Mouse (Mus musculus): Measurements from ENCODE around the gene Sbk3. TPM values are rescaled to one million over a fixed set of nuclear protein-coding genes. Genes with fewer than 3 reads are reported as not detected.

The Sbk3 gene
- polyA plus RNA-seq, 1 experiment from 2014 or later, result not detected

DNA sequence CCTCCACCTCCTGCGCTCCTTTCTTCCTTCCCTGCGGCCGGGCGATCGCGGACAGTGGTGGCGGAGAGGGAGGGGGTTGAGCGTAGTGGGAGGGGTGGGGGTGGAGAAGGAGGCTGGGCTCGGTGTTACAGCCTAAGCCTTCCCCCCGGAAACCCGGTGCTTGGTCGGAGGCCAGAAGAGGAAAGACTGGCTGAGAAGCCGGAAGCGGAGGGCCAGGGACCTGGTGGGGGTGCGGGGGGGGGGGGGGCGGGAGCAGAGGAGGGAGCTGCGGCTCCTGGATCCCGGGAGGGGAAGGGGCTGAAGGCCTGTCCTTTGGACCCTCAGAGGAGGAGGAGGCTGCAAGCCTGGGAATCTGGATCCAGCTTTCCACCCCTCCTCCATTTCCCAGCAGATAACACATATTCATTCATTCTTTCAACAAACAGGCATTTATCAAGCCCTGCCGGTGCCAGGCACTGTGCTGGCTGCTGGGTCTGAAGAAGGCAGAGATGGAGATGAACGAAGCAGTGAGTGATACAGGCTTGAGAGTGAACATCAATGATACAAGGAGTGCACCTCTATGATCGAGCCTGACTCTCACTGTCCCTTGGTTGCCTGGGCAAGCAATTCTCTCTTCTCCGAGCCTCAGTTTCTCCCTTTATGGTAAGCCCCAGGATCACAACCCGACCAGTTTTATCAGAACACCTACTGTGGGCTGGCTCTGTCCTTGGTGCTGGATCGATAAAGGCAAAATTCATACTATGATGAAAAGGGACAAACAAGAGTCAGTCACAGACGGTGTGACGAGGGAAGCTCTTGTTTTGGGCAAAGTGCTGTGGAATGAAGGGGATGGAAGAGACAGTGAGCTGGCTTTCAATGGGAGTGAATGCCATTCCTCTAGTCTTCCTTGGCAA lies 25.3 kb upstream of the Sbk3 start, which contains the start of gene Zfp579:
Zfp579 (minus strand) TSS at position 156 of the 893 bp plus-strand sequence.
- Histone ChIP-seq H3K4me1 (ENCODE audit: control insufficient read depth, low read depth, low read length) (no peaks in the 10 kb centered on the region; the same call in 1 of the 2 replicates), H3K9me3 (replicated peaks; ENCODE audit: control insufficient read depth, low read length) (no peaks in the 10 kb centered on the region), H3K27me3 (ENCODE audit: control insufficient read depth, insufficient read depth, low read depth, low read length) (peaks cover 20% of the 10 kb centered on the region), H3K27ac (ENCODE audit: low read length) (no peak within 1 kb of the TSS; the same call in 1 of the 2 replicates), H3K4me3 (ENCODE audit: low read depth, low read length) (peak within 1 kb of the TSS; percentile 63), H3K9ac (ENCODE audit: low read depth, low read length) (peak within 1 kb of the TSS; percentile 58), H3K36me3 (ENCODE audit: control insufficient read depth, insufficient read depth) (0 out of 2 replicates have a peak, but pooled peaks cover 3% of the 10 kb centered on the region), H3K4me2 (ENCODE audit: low read depth, low read length) (peak within 1 kb of the TSS; percentile 56)
- WGBS (ENCODE audit: insufficient replicate concordance), result 12% methylated on average over 12 of the region's 26 CpGs
- ATAC-seq (ENCODE audit: low read depth), result peak; percentile 73

DNA sequence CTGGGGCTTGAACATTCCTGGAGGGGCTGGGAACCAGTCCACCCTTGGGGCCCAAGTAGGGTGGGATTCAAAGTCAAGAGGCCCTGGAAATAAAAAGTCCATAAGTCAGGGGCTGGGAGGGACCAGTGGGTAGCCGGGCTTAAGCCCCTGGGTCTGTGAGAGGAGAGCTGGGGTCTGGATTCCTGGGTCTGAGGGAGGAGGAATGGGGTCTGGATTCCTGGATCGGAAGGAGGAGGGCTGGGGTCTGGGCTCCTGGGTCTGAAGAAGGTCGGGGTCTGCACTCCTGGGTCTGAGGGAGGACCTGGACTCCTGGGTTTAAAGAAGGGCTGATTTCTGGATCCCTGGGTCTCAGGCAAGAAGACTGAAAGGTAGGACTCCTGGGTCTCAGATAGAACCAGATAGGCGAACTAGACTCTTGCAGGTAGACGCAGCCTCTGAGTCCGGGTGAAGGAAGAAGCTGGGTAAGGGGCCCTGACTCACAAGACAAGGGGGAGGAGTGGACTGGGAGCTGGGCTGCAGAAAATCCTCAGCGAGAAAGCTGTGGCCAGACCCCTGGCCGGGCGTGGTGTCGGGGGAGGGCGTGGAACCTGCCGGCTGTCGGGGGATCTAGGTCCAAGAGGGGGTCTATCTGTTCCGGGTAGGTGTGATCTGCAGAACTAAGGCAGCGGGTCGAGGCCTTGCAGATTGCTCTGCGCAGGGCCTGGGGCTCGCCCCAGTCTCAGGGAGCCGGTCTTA lies 24.5 kb upstream of the Sbk3 start:
- Histone ChIP-seq H3K36me3 (ENCODE audit: control insufficient read depth, insufficient read depth) (0 out of 2 replicates have a peak, but pooled peaks cover 3% of the 10 kb centered on the region), H3K4me1 (ENCODE audit: control insufficient read depth, low read depth, low read length) (no peaks in the 10 kb centered on the region; the same call in 1 of the 2 replicates), H3K4me3 (ENCODE audit: low read depth, low read length) (peak overlapping the region; percentile 63), H3K9me3 (replicated peaks; ENCODE audit: control insufficient read depth, low read length) (no peaks in the 10 kb centered on the region), H3K27ac (ENCODE audit: low read length) (no peak overlapping the region), H3K9ac (ENCODE audit: low read depth, low read length) (peak overlapping the region; percentile 58), H3K4me2 (ENCODE audit: low read depth, low read length) (peak overlapping the region; percentile 56), H3K27me3 (ENCODE audit: control insufficient read depth, insufficient read depth, low read depth, low read length) (peaks cover 20% of the 10 kb centered on the region)
- 0 out of 2 replicates have a peak, but pooled peaks have one; percentile 13 for ATAC-seq (ENCODE audit: low read depth)
- WGBS (ENCODE audit: insufficient replicate concordance), result 8% methylated on average over 17 of the region's 19 CpGs

DNA sequence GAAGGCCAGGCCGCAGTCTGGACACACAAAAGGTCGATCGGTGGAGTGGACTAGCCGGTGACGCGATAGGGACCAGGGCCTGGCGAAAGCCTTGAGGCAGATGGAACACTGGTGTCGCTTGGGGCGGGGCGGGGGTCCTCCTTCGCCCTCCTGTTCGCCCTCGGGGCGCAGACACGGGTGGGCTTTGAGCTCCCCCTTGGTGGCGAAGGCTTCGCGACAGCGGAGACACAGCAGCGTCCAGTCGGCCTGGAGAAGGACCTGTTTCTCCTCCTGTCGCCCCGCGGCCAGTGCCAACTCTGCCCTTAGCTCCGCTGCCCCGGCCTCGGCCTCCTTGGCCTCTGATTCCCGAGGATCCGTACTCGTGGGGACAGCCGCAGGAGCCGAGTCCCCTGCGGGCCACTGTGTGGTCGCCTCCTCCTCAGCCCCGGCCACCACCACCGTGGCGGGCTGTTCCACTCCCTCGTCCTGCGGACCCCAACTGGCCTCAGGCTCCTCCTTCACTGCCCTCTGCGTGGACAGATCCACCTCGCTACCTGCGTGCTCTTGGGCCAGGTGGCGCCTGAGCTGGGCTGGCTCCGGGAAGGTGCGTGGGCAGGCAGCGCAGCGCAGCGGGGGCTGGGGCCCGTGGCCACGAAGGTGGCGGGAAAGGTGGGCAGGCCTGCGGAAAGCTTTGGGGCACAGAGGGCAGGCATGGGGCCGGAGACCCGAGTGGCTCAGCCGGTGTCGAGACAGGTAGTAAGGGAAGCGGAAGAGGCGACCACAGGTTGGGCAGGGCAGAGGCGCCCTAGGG lies 23.2 kb upstream of the Sbk3 start:
- 0 out of 2 replicates have a peak, but pooled peaks cover 3% of the 10 kb centered on the region for H3K36me3 ChIP-seq (ENCODE audit: control insufficient read depth, insufficient read depth)
- H3K4me1 ChIP-seq (ENCODE audit: control insufficient read depth, low read depth, low read length), result no peaks in the 10 kb centered on the region; the same call in 1 of the 2 replicates
- no peak overlapping the region for H3K4me3 ChIP-seq (ENCODE audit: low read depth, low read length)
- peaks cover 20% of the 10 kb centered on the region for H3K27me3 ChIP-seq (ENCODE audit: control insufficient read depth, insufficient read depth, low read depth, low read length)
- ATAC-seq (ENCODE audit: low read depth), result no peak
- H3K9me3 ChIP-seq (replicated peaks; ENCODE audit: control insufficient read depth, low read length), result no peaks in the 10 kb centered on the region
- H3K4me2 ChIP-seq (ENCODE audit: low read depth, low read length), result no peak overlapping the region
- H3K27ac ChIP-seq (ENCODE audit: low read length), result no peak overlapping the region
- no peak overlapping the region for H3K9ac ChIP-seq (ENCODE audit: low read depth, low read length)
- 52% methylated on average over 59 of the region's 59 CpGs for WGBS (ENCODE audit: insufficient replicate concordance)

DNA sequence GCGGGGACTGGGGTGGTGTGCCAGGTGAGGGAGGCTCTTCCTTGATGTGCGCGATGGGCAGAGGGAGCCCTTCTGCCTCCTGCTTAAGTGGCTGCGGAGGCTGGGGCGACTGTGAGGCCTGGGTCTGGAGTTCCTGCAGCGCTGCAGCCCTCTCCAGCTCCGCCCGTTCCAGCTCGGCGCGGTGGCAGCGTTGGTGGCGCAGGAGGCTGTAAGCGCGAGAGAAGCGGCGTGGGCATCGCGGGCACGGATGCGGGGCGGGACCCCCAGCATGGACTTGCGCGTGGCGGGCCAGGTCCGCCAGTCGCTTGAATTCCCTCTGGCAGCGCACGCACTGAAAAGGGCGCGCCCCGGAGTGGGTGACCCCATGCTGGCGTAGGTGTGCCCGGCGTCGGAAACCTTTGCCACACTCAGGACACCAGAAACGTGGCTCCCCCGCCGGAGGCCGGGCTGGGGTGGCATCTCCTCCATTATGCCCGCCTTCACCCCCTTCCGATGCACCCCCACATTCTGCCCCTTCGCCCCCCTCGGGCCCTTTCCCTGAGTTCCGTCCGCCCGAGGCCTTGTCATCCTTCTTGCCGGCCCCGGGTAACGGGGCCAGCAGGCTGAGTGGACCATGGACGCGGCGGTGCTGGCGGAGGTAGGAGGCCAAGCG lies 22.5 kb upstream of the Sbk3 start:
- 52% methylated on average over 46 of the region's 55 CpGs for whole genome bisulfite sequencing (ENCODE audit: insufficient replicate concordance)
- Histone ChIP-seq H3K27ac (ENCODE audit: low read length) (no peak overlapping the region), H3K4me3 (ENCODE audit: low read depth, low read length) (no peak overlapping the region), H3K4me2 (ENCODE audit: low read depth, low read length) (no peak overlapping the region), H3K9ac (ENCODE audit: low read depth, low read length) (no peak overlapping the region), H3K4me1 (ENCODE audit: control insufficient read depth, low read depth, low read length) (no peaks in the 10 kb centered on the region; the same call in 1 of the 2 replicates), H3K27me3 (ENCODE audit: control insufficient read depth, insufficient read depth, low read depth, low read length) (peaks cover 20% of the 10 kb centered on the region), H3K36me3 (ENCODE audit: control insufficient read depth, insufficient read depth) (0 out of 2 replicates have a peak, but pooled peaks cover 3% of the 10 kb centered on the region), H3K9me3 (replicated peaks; ENCODE audit: control insufficient read depth, low read length) (no peaks in the 10 kb centered on the region)
- no peak for ATAC-seq (ENCODE audit: low read depth)

DNA sequence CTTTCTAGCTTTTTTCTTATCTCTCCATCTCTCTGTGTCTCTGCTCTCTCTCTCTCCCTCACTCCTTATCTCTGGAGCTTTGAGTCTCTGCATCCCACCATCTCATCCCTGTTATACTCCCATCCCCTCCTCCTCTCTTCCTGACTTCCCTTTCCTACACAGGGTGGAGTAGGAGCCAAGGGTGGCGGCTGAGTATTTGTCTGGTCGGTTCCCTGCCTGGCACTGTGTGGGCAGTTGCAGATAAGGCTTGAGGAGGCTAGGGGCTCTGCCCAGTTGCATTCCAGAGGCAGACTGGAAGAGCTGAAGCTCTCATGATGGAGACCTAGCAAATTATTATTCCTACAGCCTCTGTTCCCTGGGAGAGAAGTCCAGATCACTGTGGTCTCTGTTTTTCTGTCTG lies 17.3 kb upstream of the Sbk3 start:
- WGBS (ENCODE audit: insufficient replicate concordance), result 28% methylated on average over 2 of the region's 2 CpGs
- H3K36me3 ChIP-seq (ENCODE audit: control insufficient read depth, insufficient read depth), result 0 out of 2 replicates have a peak, but pooled peaks cover under 1% of the 10 kb centered on the region
- H3K27ac ChIP-seq (ENCODE audit: low read length), result no peak overlapping the region

DNA sequence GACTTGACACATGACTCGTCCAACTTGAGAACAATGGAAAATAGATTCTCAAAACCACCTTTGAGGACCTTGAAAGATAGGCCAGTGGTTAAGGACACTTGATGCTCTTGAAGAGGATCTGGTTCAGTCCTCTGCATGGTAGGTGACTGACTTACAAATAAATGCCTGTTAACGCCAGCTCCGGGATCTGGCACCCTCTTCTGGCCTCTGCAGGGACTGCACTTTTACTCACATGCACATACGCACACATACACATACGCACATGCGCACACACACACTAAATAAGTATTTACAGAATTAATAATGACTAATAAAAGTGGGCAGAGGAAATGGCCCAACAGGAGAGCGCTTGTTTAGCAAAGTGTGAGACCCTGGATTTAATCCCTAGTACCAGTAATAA lies 5.9 kb upstream of the Sbk3 start:
- ATAC-seq (ENCODE audit: low read depth), result no peak
- Histone ChIP-seq H3K4me3 (ENCODE audit: low read depth, low read length) (no peak overlapping the region), H3K9me3 (replicated peaks; ENCODE audit: control insufficient read depth, low read length) (no peaks in the 10 kb centered on the region), H3K4me1 (ENCODE audit: control insufficient read depth, low read depth, low read length) (no peaks in the 10 kb centered on the region; the same call in 1 of the 2 replicates), H3K9ac (ENCODE audit: low read depth, low read length) (no peak overlapping the region), H3K27me3 (ENCODE audit: control insufficient read depth, insufficient read depth, low read depth, low read length) (no peaks in the 10 kb centered on the region), H3K27ac (ENCODE audit: low read length) (no peak overlapping the region), H3K4me2 (ENCODE audit: low read depth, low read length) (no peak overlapping the region), H3K36me3 (ENCODE audit: control insufficient read depth, insufficient read depth) (no peaks in the 10 kb centered on the region)
- 75% methylated on average over 7 of the region's 7 CpGs for WGBS (ENCODE audit: insufficient replicate concordance)

More for the DNA sequence above, 17.3 kb upstream of the Sbk3 start:
- no peaks in the 10 kb centered on the region for H3K9me3 ChIP-seq (replicated peaks; ENCODE audit: control insufficient read depth, low read length)
- H3K4me2 ChIP-seq (ENCODE audit: low read depth, low read length), result no peak overlapping the region
- ATAC-seq (ENCODE audit: low read depth), result no peak
- H3K9ac ChIP-seq (ENCODE audit: low read depth, low read length), result no peak overlapping the region
- H3K27me3 ChIP-seq (ENCODE audit: control insufficient read depth, insufficient read depth, low read depth, low read length), result peaks cover under 1% of the 10 kb centered on the region; the same call in 1 of the 2 replicates
- no peak overlapping the region for H3K4me3 ChIP-seq (ENCODE audit: low read depth, low read length)
- no peaks in the 10 kb centered on the region for H3K4me1 ChIP-seq (ENCODE audit: control insufficient read depth, low read depth, low read length)

DNA sequence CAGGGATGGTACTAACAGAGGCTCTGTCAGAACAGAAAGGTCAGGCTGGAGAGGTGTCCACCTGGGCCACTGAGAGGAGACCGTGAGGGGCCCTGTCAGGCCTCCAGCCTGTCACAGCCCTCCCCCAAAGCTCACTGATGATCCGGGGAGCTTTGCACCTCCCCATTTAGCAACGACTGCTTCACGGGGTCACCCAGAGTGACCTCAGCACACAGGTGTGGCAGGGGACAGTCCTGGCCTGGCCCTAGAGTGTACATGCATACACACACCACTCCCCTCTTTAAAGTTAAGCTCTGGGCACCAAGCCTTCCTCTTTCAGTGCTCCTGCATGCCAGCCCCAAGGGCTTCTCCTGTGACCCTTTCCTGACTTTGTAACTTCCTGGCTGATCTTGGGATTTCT lies 4.5 kb upstream of the Sbk3 start:
- Histone ChIP-seq H3K27ac (ENCODE audit: low read length) (no peak overlapping the region), H3K9ac (ENCODE audit: low read depth, low read length) (no peak overlapping the region), H3K36me3 (ENCODE audit: control insufficient read depth, insufficient read depth) (no peaks in the 10 kb centered on the region), H3K27me3 (ENCODE audit: control insufficient read depth, insufficient read depth, low read depth, low read length) (no peaks in the 10 kb centered on the region), H3K4me3 (ENCODE audit: low read depth, low read length) (no peak overlapping the region), H3K9me3 (replicated peaks; ENCODE audit: control insufficient read depth, low read length) (no peaks in the 10 kb centered on the region), H3K4me2 (ENCODE audit: low read depth, low read length) (no peak overlapping the region), H3K4me1 (ENCODE audit: control insufficient read depth, low read depth, low read length) (no peaks in the 10 kb centered on the region; the same call in 1 of the 2 replicates)
- WGBS (ENCODE audit: insufficient replicate concordance), result 43% methylated on average over 4 of the region's 4 CpGs
- ATAC-seq (ENCODE audit: low read depth), result no peak
